ENCODE assay signal across 35 mouse cellular contexts in the genomic region with DNA sequence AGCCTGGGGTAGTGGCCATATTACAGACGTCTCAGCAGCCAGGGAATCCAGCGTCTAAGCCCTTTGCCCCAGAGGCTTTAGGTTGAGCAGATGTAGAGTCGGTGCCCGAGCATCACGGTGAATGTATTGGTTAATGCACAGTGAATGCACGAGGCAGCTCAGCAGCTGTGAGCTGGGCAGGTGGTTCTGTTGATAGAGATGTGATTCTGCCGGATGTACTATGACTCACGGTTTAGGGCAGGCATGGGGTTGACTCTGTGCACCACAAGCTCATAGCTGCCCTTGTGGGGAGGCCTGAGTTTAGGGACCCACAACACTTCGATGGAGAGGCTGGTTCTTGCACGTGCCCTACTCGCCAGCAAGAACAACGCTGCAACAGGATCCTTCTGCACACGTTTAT. TPM values are rescaled to one million over a fixed set of nuclear protein-coding genes. Genes with fewer than 3 reads are reported as not detected.
"Had no signal": no experiment of that assay in that cellular context is flagged by ENCODE, and none has a peak within 500 bp of the region (broad histone marks: within the 10 kb centered on the region; RNA-seq: fewer than 3 reads in every experiment).

No protein-coding gene starts in this region.

- H3K27me3 ChIP-seq: heart, embryonic 12.5 days; heart, embryonic 13.5 days; heart, embryonic 15.5 days; hindbrain, embryonic 12.5 days; hindbrain, embryonic 13.5 days; hindbrain, embryonic 15.5 days; intestine, embryonic 15.5 days; kidney, embryonic 15.5 days had no signal

- H3K27ac ChIP-seq: heart, embryonic 10.5 days; heart, embryonic 13.5 days; heart, embryonic 15.5 days; hindbrain, embryonic 10.5 days; hindbrain, embryonic 12.5 days; hindbrain, embryonic 13.5 days; hindbrain, embryonic 14.5 days; hindbrain, embryonic 15.5 days; hindbrain, postnatal 0 days; intestine, embryonic 15.5 days; kidney, embryonic 15.5 days; kidney, postnatal 0 days; layer of hippocampus, adult 2 months had no signal

- H3K9ac ChIP-seq: heart, embryonic 12.5 days; heart, embryonic 13.5 days; heart, embryonic 15.5 days; hindbrain, embryonic 12.5 days; hindbrain, embryonic 13.5 days; hindbrain, embryonic 14.5 days; hindbrain, embryonic 15.5 days; intestine, embryonic 15.5 days; kidney, embryonic 15.5 days had no signal

- ATAC-seq: hindbrain, embryonic 16.5 days; hindbrain, postnatal 0 days; inflammation-experienced regulatory T-cells, adult 6 months; intestine, embryonic 15.5 days; intestine, embryonic 16.5 days; intestine, postnatal 0 days had no signal

- H3K4me3 ChIP-seq: heart, embryonic 10.5 days; heart, embryonic 12.5 days; heart, embryonic 13.5 days; heart, embryonic 15.5 days; hindbrain, embryonic 10.5 days; hindbrain, embryonic 12.5 days; hindbrain, embryonic 13.5 days; hindbrain, embryonic 15.5 days; intestine, embryonic 15.5 days; kidney, embryonic 15.5 days; layer of hippocampus, adult 2 months had no signal

- H3K9me3 ChIP-seq: heart, embryonic 12.5 days; heart, embryonic 15.5 days; hindbrain, embryonic 10.5 days; hindbrain, embryonic 15.5 days; intestine, embryonic 15.5 days had no signal

- H3K4me2 ChIP-seq: heart, embryonic 11.5 days; heart, embryonic 12.5 days; heart, embryonic 13.5 days; heart, embryonic 15.5 days; hindbrain, embryonic 12.5 days; hindbrain, embryonic 13.5 days; hindbrain, embryonic 14.5 days; hindbrain, embryonic 15.5 days; intestine, embryonic 15.5 days; kidney, embryonic 15.5 days had no signal

- H3K36me3 ChIP-seq: heart, embryonic 10.5 days; heart, embryonic 12.5 days; heart, embryonic 15.5 days; hindbrain, embryonic 10.5 days; hindbrain, embryonic 12.5 days; hindbrain, embryonic 13.5 days; hindbrain, embryonic 15.5 days; intestine, embryonic 15.5 days; kidney, embryonic 15.5 days had no signal

- DNase-seq: heart, postnatal 10 days; heart, postnatal 14 days; heart, postnatal 36 days; heart, postnatal 4 days; kidney, adult 11 months; kidney, adult 18-20 months; kidney, adult 2 months; kidney, adult 8-10 months; kidney, adult 9 months; kidney, postnatal 10 days; kidney, postnatal 14 days; kidney, postnatal 36 days; kidney, postnatal 4 days; layer of hippocampus, adult 9-11 months; layer of hippocampus, postnatal 36 days had no signal

- H3K4me1 ChIP-seq: heart, embryonic 10.5 days; heart, embryonic 12.5 days; heart, embryonic 13.5 days; heart, embryonic 15.5 days; hindbrain, embryonic 15.5 days; intestine, embryonic 15.5 days had no signal

RNA-seq across cellular contexts. Expression of a gene that starts 51.0 kb away (rescaled TPM):
- total RNA-seq: hematopoietic stem cell, adult 5-6 weeks had no signal
